In the genomic region with DNA sequence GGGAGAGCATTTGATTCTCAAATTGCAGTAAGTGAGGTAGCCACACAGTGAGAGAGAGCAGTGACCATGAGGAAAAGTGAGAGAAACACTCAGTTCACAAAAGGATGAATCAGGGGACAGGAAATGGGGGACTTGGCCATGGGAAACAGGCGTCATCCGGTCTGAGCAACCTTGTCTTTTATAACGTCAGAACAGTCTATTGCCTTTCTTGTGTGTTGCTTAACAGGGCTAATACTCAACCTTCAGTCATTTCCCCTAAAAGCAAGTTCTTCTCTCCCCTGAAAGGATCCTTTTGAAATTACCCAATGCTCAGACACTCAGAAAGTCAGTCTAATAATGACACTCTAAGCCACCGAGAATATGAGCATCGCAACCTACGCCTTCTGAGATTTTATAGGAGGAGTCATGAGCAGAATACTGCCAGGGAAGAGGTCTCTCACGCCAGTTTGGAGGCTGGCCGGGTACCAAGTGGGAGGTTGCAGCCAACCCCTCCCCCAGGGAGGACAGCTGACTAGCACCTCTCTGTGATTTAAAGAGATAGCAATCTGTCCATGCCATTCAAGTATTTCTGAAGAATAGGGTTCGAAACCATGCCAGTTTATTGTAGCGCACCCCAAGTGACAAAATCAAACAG, we compare ENCODE assay signal across 9 mouse cellular contexts.
DNase-seq lines count a peak whose midpoint lies in the region; ATAC-seq and TF ChIP-seq lines count a peak whose summit lies in the region.
"Had no signal": no experiment of that assay in that cellular context is flagged by ENCODE, and none has a peak within 500 bp of the region (broad histone marks: within the 10 kb centered on the region; RNA-seq: fewer than 3 reads in every experiment).

No protein-coding gene starts in this region.

- no peak overlapping the region for H3K27ac ChIP-seq in layer of hippocampus, adult 2 months
- no peak overlapping the region for H3K27ac ChIP-seq in hindbrain, embryonic 11.5 days (ENCODE audit: low read depth, low read length)

- no peak for ATAC-seq in activated CD4-positive, CD25-positive, alpha-beta regulatory T cell, adult 4 months
- ATAC-seq in hindbrain, embryonic 11.5 days (ENCODE audit: low FRiP score): no peak
- ATAC-seq: hindbrain, embryonic 16.5 days had no signal

- no peak overlapping the region for H3K4me3 ChIP-seq in layer of hippocampus, adult 2 months
- H3K4me3 ChIP-seq in hindbrain, embryonic 11.5 days (ENCODE audit: low read depth, low read length): no peak overlapping the region

- H3K9ac ChIP-seq in hindbrain, embryonic 11.5 days (ENCODE audit: low read depth, low read length): no peak overlapping the region

- no peak overlapping the region for H3K4me2 ChIP-seq in hindbrain, embryonic 11.5 days (replicated peaks; ENCODE audit: low read depth, low read length)

- H3K9me3 ChIP-seq in hindbrain, embryonic 11.5 days (ENCODE audit: control insufficient read depth, low read length): no peaks in the 10 kb centered on the region

- H3K27me3 ChIP-seq in hindbrain, embryonic 11.5 days (ENCODE audit: control insufficient read depth, insufficient read depth, low read length): no peaks in the 10 kb centered on the region

- WGBS in hindbrain, embryonic 11.5 days: 76% methylated on average over 10 of the region's 10 CpGs

- peak; percentile 47 to 62 for DNase-seq in layer of hippocampus, postnatal 10 days (ENCODE audit: low spot score in 2 of 2)
- DNase-seq in layer of hippocampus, adult 2 months (ENCODE audit: low spot score in 2 of 2): no peak
- DNase-seq in NIH3T3 (ENCODE audit: low read depth): peak; percentile 85
- DNase-seq in adrenal gland, postnatal 25 days: peak; percentile 83
- DNase-seq in gastrocnemius, adult 18-20 months (ENCODE audit: low spot score): peak; percentile 80
- no peak for DNase-seq in heart, adult 9 months (ENCODE audit: low spot score in 2 of 2)
- DNase-seq in hindbrain, embryonic 11.5 days (ENCODE audit: low spot score): no peak

- TF ChIP-seq CTCF in layer of hippocampus, adult 2 months (conservative IDR thresholded peaks at IDR 0.05): no peak; the same call in 1 of the 2 replicates

- no peaks in the 10 kb centered on the region for H3K36me3 ChIP-seq in hindbrain, embryonic 11.5 days (ENCODE audit: control insufficient read depth, insufficient read depth, low read length)

- H3K4me1 ChIP-seq in hindbrain, embryonic 11.5 days (replicated peaks; ENCODE audit: control insufficient read depth, insufficient read depth, low read length): no peaks in the 10 kb centered on the region

Comparison
In these comparisons a context has a peak if more than half of its experiments do, and no peak if none do; other contexts are left out.
1. DNase-seq: peak in layer of hippocampus, postnatal 10 days (2 of 2), NIH3T3 (single experiment), adrenal gland, postnatal 25 days (single experiment) and gastrocnemius, adult 18-20 months (single experiment); none in layer of hippocampus, adult 2 months (0 of 2), heart, adult 9 months (0 of 2) and hindbrain, embryonic 11.5 days (single experiment).